Comparison of ENCODE assay signal across 9 mouse cellular contexts in genomic region chr12:117412257-117412656, GRCm38 (mm10).
A peak's percentile ranks its signal among the peaks of the same experiment; 100 is the strongest.
DNase-seq lines count a peak whose midpoint lies in the region; ATAC-seq and TF ChIP-seq lines count a peak whose summit lies in the region.
"Had no signal": no experiment of that assay in that cellular context is flagged by ENCODE, and none has a peak within 500 bp of the region (broad histone marks: within the 10 kb centered on the region; RNA-seq: fewer than 3 reads in every experiment).

No protein-coding gene starts in this region.

- H3K27ac ChIP-seq in embryonic facial prominence, embryonic 14.5 days (replicated peaks; ENCODE audit: low read depth, low read length), result no peak overlapping the region
- H3K27ac ChIP-seq in embryonic facial prominence, embryonic 10.5 days (replicated peaks), result no peak overlapping the region
- H3K27ac ChIP-seq: limb, embryonic 12.5 days had no signal

- peak; percentile 55 for DNase-seq in embryonic facial prominence, embryonic 14.5 days (ENCODE audit: low spot score)
- DNase-seq in embryonic facial prominence, embryonic 10.5 days (ENCODE audit: low spot score), result no peak
- peak; percentile 47 for DNase-seq in testis, postnatal 10 days (ENCODE audit: low spot score)
- DNase-seq in testis, postnatal 14 days (ENCODE audit: low spot score), result no peak
- DNase-seq in lung, adult 2 months, result peak; percentile 19
- DNase-seq in thymus, postnatal 14 days, result no peak
- no peak for DNase-seq in urinary bladder, postnatal 10 days (ENCODE audit: low spot score)
- no peak for DNase-seq in adipocyte (ENCODE audit: low spot score)

- H3K4me1 ChIP-seq in embryonic facial prominence, embryonic 14.5 days (ENCODE audit: control insufficient read depth, insufficient read depth, low read length), result peaks cover 23% of the 10 kb centered on the region; the same call in 1 of the 2 replicates
- H3K4me1 ChIP-seq in embryonic facial prominence, embryonic 10.5 days, result peaks cover 15% of the 10 kb centered on the region
- peaks cover 8% of the 10 kb centered on the region for H3K4me1 ChIP-seq in lung, adult 2 months (ENCODE audit: control insufficient read depth, insufficient read depth, low read length)

- no peak for TF ChIP-seq CTCF in lung, adult 2 months (IDR thresholded peaks at IDR 0.05; ENCODE audit: insufficient read depth, low read length)

- WGBS in embryonic facial prominence, embryonic 14.5 days, result 51% methylated on average over 6 of the region's 6 CpGs
- 75% methylated on average over 6 of the region's 6 CpGs for WGBS in embryonic facial prominence, embryonic 10.5 days
- 38% methylated on average over 6 of the region's 6 CpGs for WGBS in lung, adult 2 months

- no peak for TF ChIP-seq POLR2A in lung, adult 2 months (IDR thresholded peaks at IDR 0.05; ENCODE audit: borderline replicate concordance, extremely low read depth, low read depth, low read length)

- H3K9ac ChIP-seq in embryonic facial prominence, embryonic 14.5 days (ENCODE audit: low read depth, low read length), result no peak overlapping the region
- H3K9ac ChIP-seq: limb, embryonic 12.5 days had no signal

- no peaks in the 10 kb centered on the region for H3K27me3 ChIP-seq in embryonic facial prominence, embryonic 14.5 days (replicated peaks; ENCODE audit: control insufficient read depth, insufficient read depth, low read length)
- no peaks in the 10 kb centered on the region for H3K27me3 ChIP-seq in embryonic facial prominence, embryonic 10.5 days (replicated peaks; ENCODE audit: low read depth, poor library complexity, severe bottlenecking)

- no peak overlapping the region for H3K4me2 ChIP-seq in embryonic facial prominence, embryonic 14.5 days (ENCODE audit: low read depth, low read length)
- H3K4me2 ChIP-seq: limb, embryonic 12.5 days had no signal

- H3K36me3 ChIP-seq in embryonic facial prominence, embryonic 14.5 days (ENCODE audit: control insufficient read depth, insufficient read depth, low read length), result no peaks in the 10 kb centered on the region
- no peaks in the 10 kb centered on the region for H3K36me3 ChIP-seq in embryonic facial prominence, embryonic 10.5 days (replicated peaks)
- H3K36me3 ChIP-seq: limb, embryonic 12.5 days had no signal

- no peak overlapping the region for H3K4me3 ChIP-seq in embryonic facial prominence, embryonic 14.5 days (ENCODE audit: low read depth, low read length)
- no peak overlapping the region for H3K4me3 ChIP-seq in embryonic facial prominence, embryonic 10.5 days
- H3K4me3 ChIP-seq in lung, adult 2 months (replicated peaks; ENCODE audit: extremely low read depth, low read depth, low read length), result no peak overlapping the region
- H3K4me3 ChIP-seq: limb, embryonic 12.5 days had no signal

- no peaks in the 10 kb centered on the region for H3K9me3 ChIP-seq in embryonic facial prominence, embryonic 14.5 days (ENCODE audit: control insufficient read depth, low read length)
- H3K9me3 ChIP-seq in embryonic facial prominence, embryonic 10.5 days, result no peaks in the 10 kb centered on the region
- H3K9me3 ChIP-seq: limb, embryonic 12.5 days had no signal

- ATAC-seq in embryonic facial prominence, embryonic 14.5 days (ENCODE audit: low read depth), result 0 out of 2 replicates have a peak, but pooled peaks have one; percentile 35

Comparison
In these comparisons a context has a peak if more than half of its experiments do, and no peak if none do; other contexts are left out.
1. DNase-seq: peak in embryonic facial prominence, embryonic 14.5 days (single experiment), testis, postnatal 10 days (single experiment) and lung, adult 2 months (single experiment); none in embryonic facial prominence, embryonic 10.5 days (single experiment), testis, postnatal 14 days (single experiment), thymus, postnatal 14 days (single experiment), urinary bladder, postnatal 10 days (single experiment) and adipocyte (single experiment).